Mouse (Mus musculus): ENCODE data around the gene Cend1. TPM values are rescaled to one million over a fixed set of nuclear protein-coding genes. Genes with fewer than 3 reads are reported as not detected.
"Not testable (repeated sequence)": the region's sequence is repeated elsewhere in the genome, so short reads cannot be mapped to it uniquely, and the experiment has no call there.

The Cend1 gene
- total RNA-seq, 2 experiments from 2014 or later: not detected

DNA sequence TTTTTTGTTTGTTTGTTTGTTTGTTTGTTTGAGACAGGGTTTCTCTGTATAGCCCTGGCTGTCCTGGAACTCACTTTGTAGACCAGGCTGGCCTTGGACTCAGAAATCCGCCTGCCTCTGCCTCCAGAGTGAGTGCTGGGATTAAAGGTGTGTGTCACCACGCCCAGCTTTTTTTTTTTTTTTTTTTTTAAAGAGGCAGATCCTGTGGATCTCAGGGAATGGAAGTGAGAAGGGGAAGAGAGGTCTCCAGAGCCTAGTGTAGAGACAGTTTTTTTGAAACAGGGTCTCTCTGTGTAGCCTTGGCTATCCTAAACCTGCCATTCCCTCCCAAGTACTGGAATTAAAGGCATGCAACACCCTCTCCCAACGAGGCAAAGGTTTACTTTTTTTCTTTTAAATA lies 17.1 kb upstream of the Cend1 start:
- ATAC-seq (replicated peaks; ENCODE audit: poor library complexity): not testable (repeated sequence)

DNA sequence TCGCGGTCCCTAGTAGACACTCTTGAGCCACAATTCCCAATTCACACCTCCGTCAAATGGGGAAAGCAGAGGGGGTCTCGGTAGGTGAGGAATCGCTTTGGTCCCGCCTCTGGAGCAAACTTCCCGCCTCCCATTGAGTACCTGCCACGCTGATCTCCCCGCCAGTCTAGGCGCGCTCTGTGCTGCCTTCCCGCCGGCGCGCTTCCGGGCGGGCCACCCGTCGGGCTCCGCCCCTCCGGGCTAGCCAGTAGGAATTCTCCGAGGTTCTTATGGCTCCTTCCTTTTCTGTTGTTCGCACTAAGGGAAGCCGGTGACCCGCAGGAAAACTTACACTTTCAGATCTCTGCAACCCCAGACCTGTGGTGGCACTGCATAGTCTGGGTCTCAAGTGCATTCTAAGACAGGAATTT lies 14.5 kb upstream of the Cend1 start, which contains the start of gene Pidd1:
Gene Pidd1 (minus strand): TSS at position 198 of the 410 bp plus-strand sequence.
- ATAC-seq (replicated peaks; ENCODE audit: poor library complexity): peak; percentile 48

DNA sequence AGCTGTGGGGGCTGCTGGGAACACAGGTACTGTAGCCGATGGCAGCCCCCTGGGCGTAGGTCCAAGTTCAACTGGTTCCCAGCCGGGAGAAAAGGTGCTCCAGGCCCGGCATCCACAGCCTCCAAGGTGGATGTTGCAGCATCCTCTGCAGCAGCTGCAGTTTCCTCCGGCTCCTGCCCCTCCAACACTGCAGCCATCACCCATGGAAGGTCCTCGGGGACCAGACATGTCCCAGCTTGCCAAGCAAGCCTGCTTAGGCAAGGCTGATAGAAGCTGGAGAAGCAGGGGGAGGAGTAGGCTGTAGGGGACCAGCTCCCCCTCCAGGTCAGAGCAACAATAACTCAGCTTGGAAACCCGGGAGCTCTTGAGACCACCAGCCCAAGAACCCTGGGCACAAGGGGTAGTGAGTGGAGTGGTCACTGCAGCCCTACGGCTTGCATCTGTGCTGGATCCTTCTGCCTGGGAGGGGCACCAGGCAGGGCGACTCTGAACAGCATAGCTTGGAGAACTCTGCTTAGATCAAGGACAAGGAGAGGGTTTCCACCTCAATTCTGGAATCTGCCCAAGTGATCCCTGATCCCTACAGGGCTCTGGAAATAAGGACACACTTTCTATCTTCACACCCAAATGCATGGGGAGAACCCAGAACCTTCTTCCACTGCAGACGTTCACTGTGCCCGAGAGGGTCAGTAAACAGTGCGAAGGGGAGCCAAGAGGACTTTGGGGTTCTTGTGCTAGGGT lies 14.0 kb upstream of the Cend1 start:
- peak; percentile 42 for ATAC-seq (replicated peaks; ENCODE audit: poor library complexity)

DNA sequence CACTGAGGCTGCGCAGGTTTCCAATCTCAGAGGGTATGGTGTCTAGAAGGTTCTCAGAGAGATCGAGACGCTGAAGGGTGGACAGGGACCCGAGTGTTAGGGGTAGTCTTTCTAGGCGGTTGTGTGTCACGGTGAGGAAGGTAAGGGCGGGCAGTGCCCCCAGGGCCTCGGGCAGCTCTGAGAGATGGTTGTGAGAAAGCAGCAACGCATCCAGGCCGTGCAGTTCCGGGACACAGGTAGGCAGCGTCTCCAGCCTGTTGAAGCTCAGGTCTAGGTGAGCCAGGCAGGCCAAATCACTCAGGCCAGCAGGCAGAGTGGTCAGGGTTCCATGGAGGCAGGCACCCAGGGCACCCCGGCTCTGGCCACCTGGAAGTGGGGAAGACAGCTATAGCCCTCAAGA lies 12.9 kb upstream of the Cend1 start:
- no peak for ATAC-seq (replicated peaks; ENCODE audit: poor library complexity)

DNA sequence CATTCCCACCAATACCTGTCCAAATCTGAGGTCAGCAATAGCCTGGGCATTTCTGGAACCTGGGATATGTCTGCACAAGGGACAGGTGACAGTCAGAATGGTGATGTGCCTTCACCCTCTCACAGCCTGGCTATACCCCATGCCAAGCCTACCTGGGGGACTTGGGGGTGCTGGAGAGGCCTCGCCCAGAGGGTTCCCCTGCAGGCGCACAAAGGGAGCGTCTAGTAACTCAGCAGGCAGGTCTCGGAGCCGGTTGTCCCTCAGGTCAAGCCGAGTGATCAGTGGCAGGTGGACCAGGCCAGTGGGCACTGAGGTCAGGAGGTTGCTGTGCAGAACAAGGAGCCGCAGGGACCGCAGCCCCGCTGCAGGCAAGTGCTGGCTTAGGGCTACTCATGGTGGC lies 12.2 kb upstream of the Cend1 start:
- no peak for ATAC-seq (replicated peaks; ENCODE audit: poor library complexity)

DNA sequence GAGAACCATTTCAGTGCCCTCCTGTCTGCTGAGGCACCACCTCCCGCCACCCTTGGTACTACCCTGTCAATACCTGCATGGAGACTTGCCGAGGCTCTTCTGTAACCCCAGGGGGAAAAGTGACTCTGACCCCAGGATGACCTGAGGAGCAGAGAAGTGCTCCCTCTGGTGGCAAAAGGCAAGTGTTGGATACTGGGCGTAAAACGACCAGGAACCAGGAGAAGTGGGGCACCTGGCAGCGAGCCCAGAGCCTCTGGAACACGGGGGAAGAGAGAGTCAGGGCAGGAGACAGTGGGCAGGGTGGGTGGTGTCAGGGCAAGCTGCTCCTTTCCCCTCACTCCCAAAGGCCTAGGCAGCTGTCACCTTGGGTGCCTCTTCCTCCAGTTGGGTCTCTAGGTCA lies 11.3 kb upstream of the Cend1 start:
- ATAC-seq (replicated peaks; ENCODE audit: poor library complexity): peak; percentile 25; the same call in 1 of the 2 replicates

DNA sequence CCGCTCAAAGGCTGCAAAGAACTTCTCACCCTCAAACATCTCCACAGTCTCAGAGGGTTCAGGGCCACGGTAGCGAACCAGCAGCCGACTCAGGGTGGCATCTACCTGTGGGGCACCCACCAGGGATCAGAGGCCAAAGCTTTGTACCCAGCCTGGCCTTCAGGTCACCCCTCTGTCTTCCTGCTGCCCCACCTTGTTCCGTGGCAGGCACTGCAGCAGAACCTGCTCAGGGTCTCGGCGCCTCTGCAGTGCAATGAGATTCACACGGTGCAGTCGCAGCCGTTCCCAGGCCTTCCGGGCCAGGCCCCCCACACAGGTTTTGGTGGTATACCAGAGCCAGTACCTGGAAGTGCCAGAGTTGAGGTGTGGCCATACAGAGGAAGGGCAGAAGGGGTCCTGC lies 10.5 kb upstream of the Cend1 start:
- ATAC-seq (replicated peaks; ENCODE audit: poor library complexity): no peak

DNA sequence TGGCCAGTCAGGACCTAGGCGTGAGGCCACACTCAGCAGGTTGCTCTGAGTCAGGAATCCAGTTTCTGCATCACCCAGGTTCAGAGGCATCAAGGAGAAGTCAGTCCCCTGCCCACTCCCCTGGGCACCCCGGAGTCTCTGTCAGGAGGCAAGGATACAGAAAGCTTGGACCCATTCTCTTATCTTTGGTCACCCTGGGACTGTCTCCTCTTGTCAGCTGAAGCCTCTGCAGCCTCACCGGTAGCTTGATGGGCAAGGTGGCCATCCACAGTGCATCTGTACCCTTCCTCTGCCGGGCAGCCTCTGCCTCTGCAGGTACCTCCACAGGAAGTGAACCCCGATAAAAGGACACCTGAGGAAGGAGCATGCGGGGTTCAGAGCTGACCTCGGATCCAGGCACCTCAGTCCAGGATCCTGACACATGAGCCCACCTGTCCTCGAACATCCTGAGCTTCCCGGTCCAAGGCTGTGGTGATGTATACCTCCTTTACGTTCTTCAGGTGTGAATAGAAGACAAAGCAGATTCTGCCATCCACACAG lies 9.9 kb upstream of the Cend1 start:
- no peak for ATAC-seq (replicated peaks; ENCODE audit: poor library complexity)

DNA sequence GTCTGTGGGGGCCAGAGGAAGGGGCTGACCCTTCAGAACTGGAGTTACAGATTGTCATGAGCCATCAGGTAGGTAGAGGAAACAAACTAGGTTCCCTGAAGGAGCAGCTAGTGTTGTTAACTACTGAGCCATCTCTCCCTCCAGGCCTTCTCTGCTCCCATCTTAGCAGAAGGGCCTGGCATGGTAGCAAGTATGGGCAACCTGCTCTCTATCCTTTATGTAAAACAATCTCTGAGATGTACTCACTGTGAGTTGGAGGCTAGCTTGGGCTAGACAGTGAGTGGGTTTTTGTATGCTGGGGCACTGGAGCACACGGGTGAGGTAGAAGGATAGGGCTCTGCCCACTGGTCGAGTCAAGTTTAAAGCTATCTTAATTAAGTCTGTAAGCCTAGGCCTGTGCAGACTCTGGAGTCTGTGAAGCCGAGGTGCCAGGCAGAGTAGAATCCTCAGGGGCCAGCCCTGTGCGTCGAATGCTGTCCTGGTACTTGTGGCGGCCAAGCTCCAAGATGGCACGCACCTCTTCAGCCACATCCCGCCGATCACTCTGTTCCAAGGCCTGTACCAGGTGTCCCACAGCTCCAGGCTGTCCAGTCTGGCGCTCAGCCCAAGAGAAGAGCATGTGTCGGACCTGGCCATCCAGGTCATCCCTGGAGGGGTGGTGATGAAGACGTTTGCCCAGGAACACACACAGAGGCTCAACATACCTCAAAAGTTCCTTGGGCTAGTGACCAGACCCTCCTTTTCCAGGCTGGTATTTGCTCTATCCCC lies 9.1 kb upstream of the Cend1 start:
- no peak for ATAC-seq (replicated peaks; ENCODE audit: poor library complexity)

DNA sequence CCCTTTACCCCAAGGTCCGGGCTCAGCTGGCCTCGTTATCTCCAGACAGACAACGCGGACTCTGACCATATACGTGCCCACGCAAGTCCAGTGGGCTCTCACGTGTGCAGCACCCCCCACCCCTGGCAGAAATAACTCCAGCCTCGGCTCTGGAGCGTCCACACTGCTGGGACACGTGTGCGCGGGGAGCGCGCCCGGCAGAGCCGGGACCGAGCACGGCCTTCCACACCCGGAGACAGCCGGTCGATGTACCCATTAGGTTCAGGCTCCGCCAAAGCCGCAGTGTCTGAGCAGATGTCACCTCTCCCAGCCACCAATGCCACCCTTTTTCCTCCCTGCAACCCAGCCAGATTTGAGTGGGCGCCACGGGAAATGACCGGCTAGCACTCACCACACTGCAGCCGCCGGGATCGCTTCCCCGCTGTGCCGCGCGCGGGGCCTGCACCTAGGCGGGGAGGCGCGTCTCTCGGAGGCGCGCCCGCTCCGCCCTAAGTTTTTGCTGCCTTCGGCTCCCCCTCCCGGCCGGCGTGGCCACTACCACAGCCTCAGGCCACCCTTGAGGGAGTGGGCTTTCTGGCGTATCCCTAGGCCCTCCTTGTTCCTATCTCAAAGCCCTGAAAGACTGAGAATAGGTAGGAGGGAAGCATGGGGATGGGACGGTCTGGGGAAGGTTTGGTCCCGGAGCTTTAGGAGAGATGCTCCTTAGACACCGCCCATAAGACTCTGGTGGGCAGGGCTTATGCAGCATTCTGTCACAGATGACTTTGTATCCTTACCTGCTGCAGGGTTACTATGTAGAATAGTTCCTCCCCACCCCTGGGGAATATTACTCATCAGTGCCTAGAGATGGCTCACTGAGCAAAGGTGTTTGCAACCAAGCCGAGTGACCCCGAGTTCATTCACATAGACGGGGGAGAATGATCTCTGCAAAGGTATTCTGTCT lies 8.2 kb upstream of the Cend1 start, which contains the start of gene Slc25a22:
Gene Slc25a22 (minus strand): TSS at position 715 of the 943 bp plus-strand sequence.
- ATAC-seq (replicated peaks; ENCODE audit: poor library complexity): peak; percentile 75

DNA sequence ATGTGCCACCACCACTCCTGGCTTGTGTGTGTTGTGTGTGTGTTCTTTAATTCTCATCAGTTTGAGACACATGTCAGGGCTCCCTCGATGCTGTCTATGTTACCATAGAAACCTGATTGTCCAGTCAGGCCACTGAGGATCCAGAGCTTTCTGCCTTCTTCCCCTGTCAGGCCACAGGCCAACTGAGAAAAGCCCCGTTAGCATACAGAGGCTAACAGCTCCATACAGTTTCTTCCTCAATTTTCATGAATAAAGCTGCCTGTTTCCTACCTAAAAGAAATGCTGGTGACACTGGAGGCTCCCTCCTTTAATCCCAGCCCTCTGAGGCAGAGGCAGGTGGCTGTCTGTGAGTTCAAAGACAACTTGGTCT lies 7.2 kb upstream of the Cend1 start:
- ATAC-seq (replicated peaks; ENCODE audit: poor library complexity): no peak

DNA sequence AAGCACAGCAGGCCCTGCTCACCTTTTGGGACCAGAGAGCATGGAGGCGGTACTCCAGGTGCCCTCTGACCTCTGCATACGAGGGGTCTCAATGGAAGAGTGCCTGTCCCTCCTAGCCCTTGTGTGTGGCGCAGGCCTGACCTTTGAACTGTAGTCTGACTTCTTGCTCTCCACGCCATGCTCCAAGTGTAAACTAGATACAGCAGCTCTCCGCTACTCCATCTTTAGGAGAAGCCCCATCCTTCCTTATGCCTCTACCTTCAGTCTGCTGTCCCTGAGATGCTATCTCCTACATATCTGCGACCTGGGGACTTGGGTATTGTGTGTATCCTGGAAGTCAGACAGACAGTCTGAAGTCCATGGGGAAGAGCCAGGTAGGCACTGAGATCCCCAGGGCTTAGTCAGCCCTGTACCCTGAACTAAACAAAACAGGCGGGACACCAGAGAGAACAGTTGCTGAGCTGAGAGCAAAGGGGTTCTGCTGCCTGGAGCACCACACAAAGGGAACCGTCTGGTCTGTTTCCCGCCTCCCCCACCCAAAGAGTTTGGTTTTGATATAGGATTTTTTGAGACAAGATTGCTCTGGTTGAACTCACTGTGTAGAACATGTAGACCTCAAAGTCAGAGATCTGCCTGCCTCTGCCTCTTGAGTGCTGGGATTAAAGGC lies 6.7 kb upstream of the Cend1 start:
- ATAC-seq (replicated peaks; ENCODE audit: poor library complexity): no peak

DNA sequence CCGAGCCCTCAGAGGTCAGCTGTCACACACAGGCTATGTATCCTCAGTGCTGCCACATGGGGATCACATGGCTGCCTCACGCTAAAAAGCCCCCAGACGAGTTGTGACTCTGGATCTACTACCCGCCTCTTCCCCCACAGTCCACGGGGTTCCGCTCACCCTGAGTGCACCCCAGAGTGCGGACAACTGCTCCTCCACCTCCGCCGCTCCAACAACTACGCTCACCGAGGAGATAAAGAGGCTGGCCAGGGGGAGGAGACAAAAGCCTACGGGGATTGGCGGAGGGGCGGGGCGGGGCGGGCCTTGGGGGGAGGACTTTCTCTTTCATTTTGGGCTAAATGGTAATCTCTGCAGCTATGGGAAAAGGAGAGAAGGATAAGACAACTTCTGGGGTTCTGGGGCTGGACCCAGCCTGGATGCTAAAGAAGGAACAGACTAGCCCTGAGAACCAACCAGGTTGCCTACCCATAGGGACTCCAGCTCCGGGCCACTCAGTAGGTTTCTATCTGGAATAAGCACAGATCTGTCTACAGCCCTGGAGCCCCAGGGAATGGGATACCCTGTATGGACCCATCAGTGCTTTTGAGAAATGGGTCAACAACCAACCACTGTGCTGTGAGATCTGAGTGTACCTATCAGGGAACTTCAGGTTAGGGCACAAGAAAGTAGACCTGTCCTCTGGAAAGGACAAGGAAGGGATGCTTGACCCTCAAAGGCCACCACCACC lies 6.0 kb upstream of the Cend1 start:
- ATAC-seq (replicated peaks; ENCODE audit: poor library complexity): peak; percentile 71

DNA sequence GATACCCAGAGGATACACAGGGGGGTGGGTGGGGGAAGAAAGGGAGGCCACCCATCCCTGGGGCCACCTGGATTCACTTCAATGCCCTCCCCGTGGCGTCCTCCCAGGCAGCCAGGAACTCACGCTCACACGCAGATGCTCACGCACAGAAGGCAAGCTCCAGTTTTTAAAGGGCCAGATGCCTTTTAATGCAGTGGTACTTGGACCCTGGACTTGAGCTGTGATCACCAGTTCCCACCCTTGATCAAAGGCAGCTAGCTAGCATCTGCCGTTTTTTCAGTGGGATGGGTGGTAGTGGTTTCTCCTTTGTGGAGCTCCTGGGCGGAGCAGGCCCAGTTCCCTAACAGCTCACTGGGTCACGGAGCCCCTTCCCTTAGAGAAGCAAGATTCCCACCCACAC lies 5.2 kb upstream of the Cend1 start:
- no peak for ATAC-seq (replicated peaks; ENCODE audit: poor library complexity)

DNA sequence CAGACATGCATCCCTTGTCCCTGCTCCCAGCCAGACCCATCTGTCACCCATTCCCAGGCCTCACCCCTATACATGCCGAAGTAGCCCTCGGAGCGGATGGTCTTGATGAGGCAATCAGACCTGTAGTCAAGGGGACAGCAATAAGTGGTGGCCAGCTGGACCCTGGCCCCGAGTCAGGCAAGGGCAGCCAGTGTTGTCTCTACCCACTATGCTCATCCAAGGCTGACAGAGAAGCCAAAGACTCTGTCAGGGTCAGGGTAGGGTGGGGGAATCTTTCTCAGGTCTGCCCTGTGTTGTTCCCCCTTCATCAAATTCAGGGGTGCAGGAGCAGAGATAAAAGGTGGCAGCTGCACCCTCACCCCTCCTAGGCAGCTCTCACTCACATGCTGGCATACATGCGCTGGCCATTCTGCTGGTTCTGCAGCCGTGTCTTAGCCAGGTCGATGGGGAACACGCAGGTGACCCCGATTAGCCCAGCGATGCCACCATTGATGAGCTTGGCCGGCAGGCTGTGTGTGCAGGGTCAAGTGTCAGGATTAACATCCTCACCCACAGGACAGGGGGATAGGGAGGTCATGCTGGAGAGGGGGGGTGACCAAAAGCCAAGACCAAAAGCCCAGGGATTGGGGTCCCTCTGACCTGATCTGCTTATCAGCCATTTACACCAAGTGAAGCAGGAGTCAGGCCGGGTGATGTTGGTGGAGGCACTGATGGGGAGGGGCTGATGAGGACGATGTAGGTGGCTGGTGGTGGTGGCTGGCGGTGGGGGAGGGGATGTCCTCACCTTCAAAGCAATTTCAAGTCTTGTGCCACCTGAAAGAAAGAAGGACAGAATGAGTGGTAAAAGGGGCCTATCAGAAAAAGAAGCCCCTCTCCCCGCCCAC lies 4.5 kb upstream of the Cend1 start:
- ATAC-seq (replicated peaks; ENCODE audit: poor library complexity): no peak

DNA sequence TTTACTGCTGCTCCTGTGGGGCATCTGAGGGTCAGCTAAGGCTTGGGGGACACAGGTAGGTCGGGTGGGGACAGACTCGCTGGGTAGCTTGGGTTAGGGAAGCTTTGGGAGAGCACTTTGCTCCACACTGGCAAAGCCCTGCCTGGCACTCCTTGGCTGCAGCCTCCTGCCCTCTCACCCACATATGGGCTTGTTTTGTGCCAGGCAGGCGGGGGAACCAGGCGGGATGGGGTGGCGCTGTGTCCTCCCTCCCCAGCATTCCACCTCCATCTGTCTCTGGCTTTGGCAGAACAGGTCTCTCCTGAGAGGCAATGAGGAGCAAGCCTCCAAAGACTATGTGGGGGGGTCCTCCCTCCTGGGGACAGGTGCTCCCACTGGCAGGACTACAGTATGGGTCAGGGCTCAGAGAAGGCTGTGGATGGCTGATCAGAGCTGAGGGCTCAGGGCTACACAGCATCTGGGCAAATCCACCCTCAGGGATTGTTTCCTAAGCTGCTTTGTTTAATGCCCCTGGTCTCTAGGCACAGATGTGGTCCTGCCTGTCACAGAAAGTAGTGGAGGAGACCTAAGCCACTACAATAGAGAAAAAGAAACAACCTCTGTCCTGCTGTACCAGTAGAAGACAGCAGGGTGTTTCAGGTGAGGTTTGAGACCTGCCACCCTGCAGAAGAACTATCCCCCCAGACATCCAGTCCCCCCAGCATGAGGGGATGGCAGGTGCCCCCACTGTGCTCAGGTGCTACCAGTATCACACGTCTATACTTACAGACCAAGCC lies 3.6 kb upstream of the Cend1 start:
- no peak for ATAC-seq (replicated peaks; ENCODE audit: poor library complexity)

DNA sequence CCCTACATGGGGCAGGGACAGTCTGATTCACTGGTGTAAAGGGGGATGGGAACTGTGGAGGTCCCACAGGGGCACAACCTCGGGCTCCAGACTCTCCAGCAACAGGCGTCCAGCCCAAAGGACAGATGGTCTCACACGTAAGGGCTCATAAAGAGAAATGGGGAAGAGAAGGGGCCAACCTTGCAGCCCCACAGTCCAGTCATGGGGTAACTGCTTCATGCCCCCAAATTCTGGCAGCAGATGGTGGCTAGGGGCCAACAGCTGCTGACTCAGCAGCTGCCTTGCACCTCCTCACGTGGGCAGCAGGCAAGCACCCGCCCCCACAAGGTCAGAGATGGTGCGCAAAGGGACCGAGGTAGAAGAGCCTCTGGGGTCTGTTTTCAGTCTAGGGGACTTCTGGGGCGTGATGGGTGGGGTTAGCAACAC lies 2.9 kb upstream of the Cend1 start:
- no peak for ATAC-seq (replicated peaks; ENCODE audit: poor library complexity)
